Mouse (Mus musculus) kidney, embryonic 16.5 days (tissue): ENCODE measurements around the gene Nell2. TPM values are rescaled to one million over a fixed set of nuclear protein-coding genes. Genes with fewer than 3 reads are reported as not detected.
A peak's percentile ranks its signal among the peaks of the same experiment; 100 is the strongest.

Experiments used
- ATAC-seq: fragments of 200-750 bp; cut with Nextera tagmentation; 2 replicates; pipeline ENCODE4 v1.8.0; 2017; ENCODE audit warnings: moderate TSS enrichment; ENCODE audit not compliant: low FRiP score, low TSS enrichment
- H3K27ac ChIP-seq: fragments of 300-500 bp; sonication (generic); 2 replicates; pipeline ENCODE4 v1.5.1; 2014; ENCODE audit warnings: low read length
- H3K27me3 ChIP-seq: fragments of 300-500 bp; sonication (generic); 2 replicates; pipeline ENCODE4 v1.6.1; 2014; ENCODE audit warnings: low read length, control low read depth, mixed read lengths; ENCODE audit not compliant: insufficient read depth
- H3K36me3 ChIP-seq: fragments of 300-500 bp; sonication (generic); 2 replicates; pipeline ENCODE4 v1.6.1; 2014; ENCODE audit warnings: low read length, control low read depth, mixed read lengths; ENCODE audit not compliant: insufficient read depth
- H3K4me1 ChIP-seq: fragments of 300-500 bp; sonication (generic); 2 replicates; pipeline ENCODE4 v1.6.1; 2014; ENCODE audit warnings: low read length, control low read depth, mixed read lengths; ENCODE audit not compliant: insufficient read depth
- H3K4me2 ChIP-seq: fragments of 300-500 bp; sonication (generic); replicated peaks from 2 replicates; pipeline ENCODE4 v1.6.1; 2014; ENCODE audit warnings: low read depth, low read length
- H3K4me3 ChIP-seq: fragments of 300-500 bp; sonication (generic); 2 replicates; pipeline ENCODE4 v1.5.1; 2014; ENCODE audit warnings: mild to moderate bottlenecking, low read length
- H3K9ac ChIP-seq: fragments of 300-500 bp; sonication (generic); replicated peaks from 2 replicates; pipeline ENCODE4 v1.6.1; 2014; ENCODE audit warnings: low read length
- H3K9me3 ChIP-seq: fragments of 300-500 bp; sonication (generic); 2 replicates; pipeline ENCODE4 v1.6.1; 2016; ENCODE audit warnings: low read length, control low read depth
- WGBS: fragments of 180-500 bp; shearing (Covaris S2); extraction: QIAGEN DNeasy Blood & Tissue Kit; methylation state at CpG from one replicate; pipeline ENCODE4 v1.1.7; 2014; 5-methylcytosine and 5-hydroxymethylcytosine counted together
- polyA plus RNA-seq: library from polyadenylated mRNA; unstranded; fragments of >200 nt; fragmentation: Nextera tagmentation; extraction: Ambion mirVana; gene quantifications from 2 replicates; pipeline ENCODE4 v1.2.1, GENCODE M21; 2015

The Nell2 gene
- polyA plus RNA-seq, 1 experiment from 2014 or later, result 13.6 TPM

DNA sequence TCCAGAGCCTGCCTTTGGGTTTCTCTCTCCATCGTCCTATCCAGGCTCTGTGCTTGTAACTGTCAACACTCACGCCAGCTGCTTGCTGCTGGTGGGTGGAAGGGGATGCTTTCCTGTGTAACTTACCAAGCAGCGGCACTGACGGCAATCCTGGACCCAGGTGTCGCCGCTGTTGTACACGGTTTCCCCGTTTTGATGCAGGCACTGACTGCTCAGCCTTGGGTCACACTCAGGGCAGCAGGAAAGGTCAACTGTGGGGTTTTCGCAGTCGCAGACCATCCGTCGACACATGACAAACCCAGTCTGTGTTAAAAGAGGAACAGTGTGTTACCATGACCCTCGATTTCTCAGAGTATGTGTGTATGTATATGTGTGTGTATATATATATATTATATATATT, 297.2 kb downstream of the Nell2 start:
- H3K36me3 ChIP-seq, result no peaks in the 10 kb centered on the region
- no peaks in the 10 kb centered on the region for H3K27me3 ChIP-seq
- no peak overlapping the region for H3K9ac ChIP-seq
- H3K9me3 ChIP-seq, result no peaks in the 10 kb centered on the region
- no peaks in the 10 kb centered on the region for H3K4me1 ChIP-seq
- no peak for ATAC-seq
- no peak overlapping the region for H3K4me3 ChIP-seq
- no peak overlapping the region for H3K27ac ChIP-seq
- WGBS, result 80% methylated on average over 13 of the region's 13 CpGs
- no peak overlapping the region for H3K4me2 ChIP-seq

DNA sequence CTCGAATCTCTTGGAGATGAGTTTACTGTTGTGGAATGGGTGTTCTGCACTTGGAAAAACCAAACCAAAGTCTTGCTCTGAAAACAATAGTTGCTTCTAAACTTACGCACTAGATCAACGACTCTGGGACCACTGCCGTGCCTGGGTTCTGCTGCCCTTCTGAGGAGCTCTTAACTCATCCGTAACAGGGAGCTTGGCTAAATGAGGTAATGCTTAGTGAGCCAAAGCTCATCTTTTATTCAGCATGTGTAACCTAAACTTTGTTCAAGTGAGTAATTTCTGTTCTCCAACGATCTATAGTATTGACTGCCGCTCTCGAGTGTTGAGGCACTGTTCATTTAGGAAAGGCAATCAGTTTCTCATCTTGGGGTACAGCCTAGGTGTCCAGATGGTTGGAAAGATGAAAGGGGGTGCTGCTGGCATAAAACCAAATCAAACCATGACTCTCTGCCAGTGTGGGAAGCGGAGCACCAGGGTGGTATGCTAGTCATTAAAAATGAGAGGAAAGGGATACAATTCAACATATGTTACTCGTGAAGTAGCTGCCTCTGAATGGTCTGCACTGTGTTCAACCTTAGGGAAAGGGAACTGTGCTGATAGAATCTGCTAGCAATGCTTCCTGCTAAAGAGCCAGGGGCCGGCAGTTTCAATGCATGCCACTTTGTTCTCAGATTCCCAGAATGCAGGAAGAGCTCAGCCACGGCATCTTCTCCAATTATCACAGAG, 311.6 kb downstream of the Nell2 start:
- Histone ChIP-seq H3K4me2 (no peak overlapping the region), H3K27ac (no peak overlapping the region), H3K9me3 (no peaks in the 10 kb centered on the region), H3K9ac (no peak overlapping the region), H3K4me1 (no peaks in the 10 kb centered on the region), H3K36me3 (no peaks in the 10 kb centered on the region), H3K27me3 (no peaks in the 10 kb centered on the region), H3K4me3 (no peak overlapping the region)
- WGBS, result 55% methylated on average over 12 of the region's 12 CpGs
- ATAC-seq, result no peak

DNA sequence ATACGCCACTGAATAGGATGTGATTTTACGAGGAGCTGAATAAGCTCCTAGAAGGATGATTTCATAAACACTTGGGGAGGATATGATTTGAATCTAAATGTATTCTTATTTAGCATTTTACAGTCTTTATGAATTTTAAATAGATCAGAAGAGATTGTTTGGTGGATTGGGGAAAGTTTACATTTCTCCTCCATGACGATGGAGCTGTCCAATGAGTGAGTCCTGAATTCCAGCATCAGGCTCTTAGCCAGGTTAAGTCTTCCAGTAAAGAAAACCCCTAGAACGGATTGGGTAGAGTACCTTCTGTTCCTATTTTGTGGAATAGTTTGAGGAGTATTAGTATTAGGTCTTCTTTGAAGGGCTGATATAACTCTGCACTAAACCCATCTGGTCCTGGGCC, 317.8 kb downstream of the Nell2 start:
- no peaks in the 10 kb centered on the region for H3K9me3 ChIP-seq
- no peak overlapping the region for H3K4me2 ChIP-seq
- no peak for ATAC-seq
- H3K9ac ChIP-seq, result no peak overlapping the region
- no peak overlapping the region for H3K4me3 ChIP-seq
- no peaks in the 10 kb centered on the region for H3K4me1 ChIP-seq
- H3K36me3 ChIP-seq, result no peaks in the 10 kb centered on the region
- no peaks in the 10 kb centered on the region for H3K27me3 ChIP-seq
- H3K27ac ChIP-seq, result no peak overlapping the region
- 85% methylated on average over 4 of the region's 4 CpGs for WGBS

DNA sequence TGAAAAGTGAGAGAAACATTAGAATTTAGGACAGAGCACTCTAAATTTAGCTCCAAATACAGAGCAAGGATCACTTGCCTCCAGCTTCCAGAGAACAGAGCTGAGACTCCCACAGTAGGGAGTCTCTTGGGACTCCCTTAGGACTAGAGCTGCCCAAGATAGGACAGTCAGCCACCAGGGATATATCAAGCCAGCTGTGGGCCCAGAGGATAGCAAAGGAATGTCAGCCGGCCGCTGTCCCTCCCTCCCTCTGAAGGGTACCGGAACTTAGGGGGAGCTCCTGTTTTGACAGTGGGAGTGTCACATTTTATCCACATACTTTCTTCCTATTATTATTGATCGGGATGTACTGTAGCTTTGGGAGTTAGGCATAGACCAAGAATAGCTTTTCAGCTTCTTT, 319.2 kb downstream of the Nell2 start:
- ATAC-seq, result no peak
- H3K36me3 ChIP-seq, result no peaks in the 10 kb centered on the region
- no peak overlapping the region for H3K4me2 ChIP-seq
- no peaks in the 10 kb centered on the region for H3K27me3 ChIP-seq
- H3K27ac ChIP-seq, result no peak overlapping the region
- H3K9me3 ChIP-seq, result no peaks in the 10 kb centered on the region
- H3K9ac ChIP-seq, result no peak overlapping the region
- 64% methylated on average over 4 of the region's 4 CpGs for WGBS
- no peaks in the 10 kb centered on the region for H3K4me1 ChIP-seq
- no peak overlapping the region for H3K4me3 ChIP-seq

DNA sequence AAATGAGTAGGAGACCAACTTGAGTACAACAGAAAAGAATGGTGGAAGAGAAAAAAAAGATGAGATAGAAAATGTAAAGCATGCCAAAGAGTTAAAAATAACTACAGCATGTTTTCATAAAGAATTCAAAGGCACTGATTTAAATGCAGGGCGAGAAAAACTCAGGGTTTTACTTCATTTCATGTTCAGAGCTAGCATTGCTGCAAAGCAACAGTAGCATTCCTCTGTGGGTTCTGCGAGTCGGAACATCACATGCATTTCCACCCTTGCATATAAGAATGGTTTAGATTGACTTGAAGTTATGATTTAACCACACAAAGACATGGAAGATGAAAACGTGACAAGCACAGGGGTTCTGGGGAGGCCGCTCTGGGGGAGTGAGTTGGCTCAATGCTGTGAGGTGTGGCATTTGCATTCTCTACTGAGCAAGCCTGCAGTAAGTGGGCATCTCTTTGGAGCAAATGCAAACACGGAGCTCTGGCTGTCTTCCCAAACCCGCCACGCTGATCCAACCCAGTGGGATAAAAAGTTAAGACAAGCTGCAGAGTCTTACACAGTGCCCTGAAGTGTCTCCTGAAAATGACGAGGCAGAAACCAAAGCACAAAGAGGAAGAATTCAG, 334.6 kb downstream of the Nell2 start:
- ATAC-seq, result no peak
- H3K9me3 ChIP-seq, result no peaks in the 10 kb centered on the region
- no peak overlapping the region for H3K27ac ChIP-seq
- no peaks in the 10 kb centered on the region for H3K36me3 ChIP-seq
- WGBS, result 68% methylated on average over 9 of the region's 9 CpGs
- H3K4me1 ChIP-seq, result no peaks in the 10 kb centered on the region
- no peak overlapping the region for H3K9ac ChIP-seq
- H3K4me2 ChIP-seq, result no peak overlapping the region
- H3K27me3 ChIP-seq, result no peaks in the 10 kb centered on the region
- H3K4me3 ChIP-seq, result no peak overlapping the region

DNA sequence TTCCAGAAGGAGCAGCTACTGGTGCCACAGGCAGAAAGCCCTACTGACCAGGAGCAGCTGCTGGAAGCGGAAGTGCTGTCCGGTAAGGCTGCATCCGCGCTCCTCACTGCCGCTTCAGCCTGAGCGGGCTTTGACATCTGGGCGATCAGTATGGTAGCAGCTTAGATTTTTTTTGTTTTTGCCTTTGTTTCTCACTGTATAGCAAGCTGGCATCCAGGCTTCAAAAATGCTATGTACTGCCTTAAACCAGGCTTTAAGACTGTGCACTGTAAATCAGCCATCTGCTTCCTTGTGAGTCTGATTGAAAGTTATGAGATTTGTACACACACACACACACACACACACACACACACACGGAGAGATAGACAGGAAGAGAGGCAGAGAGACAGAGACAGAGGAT, 335.4 kb downstream of the Nell2 start:
- ATAC-seq, result no peak
- Histone ChIP-seq H3K4me1 (no peaks in the 10 kb centered on the region), H3K36me3 (no peaks in the 10 kb centered on the region), H3K4me3 (no peak overlapping the region), H3K27me3 (no peaks in the 10 kb centered on the region), H3K4me2 (no peak overlapping the region), H3K27ac (no peak overlapping the region), H3K9ac (no peak overlapping the region), H3K9me3 (no peaks in the 10 kb centered on the region)
- 77% methylated on average over 8 of the region's 8 CpGs for WGBS

DNA sequence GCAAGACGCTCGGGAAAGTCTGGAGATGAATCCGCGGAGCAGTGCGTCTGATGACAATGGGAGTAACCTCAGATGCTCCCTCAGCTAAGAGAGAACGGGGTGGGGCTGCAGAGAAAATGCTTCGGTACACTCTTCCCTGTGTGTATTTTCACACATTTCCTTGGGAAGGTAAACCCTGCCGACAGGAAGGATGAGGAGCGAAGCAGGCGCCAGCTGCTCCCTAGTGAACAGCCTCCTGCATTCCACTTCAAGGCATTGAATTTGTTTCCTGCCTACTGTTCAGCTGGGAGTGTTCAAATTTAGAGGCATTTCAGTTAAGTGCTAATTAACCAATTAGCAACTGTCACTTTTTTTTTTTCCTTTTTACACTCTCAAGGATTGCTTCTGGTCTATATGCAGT, 342.1 kb downstream of the Nell2 start:
- Histone ChIP-seq H3K27me3 (no peaks in the 10 kb centered on the region), H3K9me3 (no peaks in the 10 kb centered on the region), H3K4me1 (no peaks in the 10 kb centered on the region), H3K4me3 (no peak overlapping the region), H3K4me2 (no peak overlapping the region), H3K9ac (no peak overlapping the region), H3K27ac (no peak overlapping the region), H3K36me3 (no peaks in the 10 kb centered on the region)
- no peak for ATAC-seq
- WGBS, result 35% methylated on average over 10 of the region's 10 CpGs

DNA sequence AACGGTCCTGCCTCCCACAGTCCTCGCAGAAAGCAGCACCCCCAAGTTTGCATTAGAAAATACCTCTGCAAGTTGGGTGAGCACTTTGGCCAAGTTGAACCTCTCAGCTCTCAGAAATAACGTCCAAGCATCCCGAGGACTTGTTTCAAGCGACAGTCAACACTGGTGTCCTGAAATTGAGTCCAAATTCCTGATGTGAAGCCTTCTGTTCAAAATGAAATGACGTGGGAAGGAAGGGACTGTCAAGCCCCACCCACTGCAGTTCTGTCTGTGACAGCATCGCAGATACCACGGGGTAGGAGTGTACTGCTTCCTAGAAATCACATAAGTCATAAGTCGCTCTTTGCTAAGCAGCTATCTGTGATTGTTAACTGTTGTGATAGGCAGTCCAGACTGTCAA, 342.9 kb downstream of the Nell2 start:
- H3K9me3 ChIP-seq, result no peaks in the 10 kb centered on the region
- H3K4me1 ChIP-seq, result no peaks in the 10 kb centered on the region
- no peak for ATAC-seq
- H3K9ac ChIP-seq, result no peak overlapping the region
- no peaks in the 10 kb centered on the region for H3K27me3 ChIP-seq
- H3K4me3 ChIP-seq, result no peak overlapping the region
- no peaks in the 10 kb centered on the region for H3K36me3 ChIP-seq
- H3K27ac ChIP-seq, result no peak overlapping the region
- 44% methylated on average over 9 of the region's 9 CpGs for WGBS
- no peak overlapping the region for H3K4me2 ChIP-seq

DNA sequence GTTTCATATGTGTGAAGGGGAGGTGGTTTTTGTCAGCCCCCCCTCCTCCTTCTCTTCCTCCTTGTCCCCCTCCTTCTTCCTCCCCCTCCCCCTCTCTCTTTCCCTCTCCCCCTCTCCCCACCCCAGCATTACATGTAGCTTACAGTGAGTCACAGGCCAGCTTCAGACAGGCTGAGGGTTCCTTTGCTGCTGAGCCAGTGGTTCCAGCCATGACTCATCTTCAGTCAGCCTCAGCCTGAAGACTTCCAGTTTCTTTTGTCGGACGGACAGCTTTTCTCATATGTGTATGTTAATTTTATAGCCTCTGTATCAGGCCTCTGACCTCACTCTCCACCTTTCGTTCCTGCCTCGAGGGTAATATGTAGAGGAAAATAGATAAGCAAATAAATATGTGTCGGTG, 344.9 kb downstream of the Nell2 start:
- no peaks in the 10 kb centered on the region for H3K27me3 ChIP-seq
- no peaks in the 10 kb centered on the region for H3K9me3 ChIP-seq
- no peaks in the 10 kb centered on the region for H3K36me3 ChIP-seq
- 52% methylated on average over 5 of the region's 5 CpGs for WGBS
- no peak overlapping the region for H3K9ac ChIP-seq
- H3K4me1 ChIP-seq, result no peaks in the 10 kb centered on the region
- no peak overlapping the region for H3K4me3 ChIP-seq
- no peak overlapping the region for H3K27ac ChIP-seq
- no peak overlapping the region for H3K4me2 ChIP-seq
- no peak for ATAC-seq

DNA sequence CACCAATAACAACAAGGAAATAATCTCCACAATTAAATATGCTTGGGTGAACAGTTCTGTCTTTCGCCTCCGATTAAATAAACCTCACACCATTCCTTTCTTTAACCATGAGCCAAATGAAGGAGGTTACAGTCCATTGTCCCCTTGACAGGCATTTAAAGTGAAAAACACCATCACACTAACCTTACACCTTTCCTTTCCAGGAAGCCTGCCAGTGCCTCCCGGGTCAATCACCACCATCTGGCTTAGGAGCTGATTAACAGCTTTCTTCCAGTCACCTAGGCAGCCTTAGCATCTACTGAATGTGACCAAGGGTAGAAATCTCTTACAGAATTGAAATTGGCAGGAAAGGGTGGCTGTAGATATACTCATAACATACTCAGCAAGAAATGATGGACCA, 371.5 kb downstream of the Nell2 start:
- no peak overlapping the region for H3K9ac ChIP-seq
- H3K9me3 ChIP-seq, result no peaks in the 10 kb centered on the region
- H3K27ac ChIP-seq, result no peak overlapping the region
- no peak overlapping the region for H3K4me2 ChIP-seq
- no peaks in the 10 kb centered on the region for H3K27me3 ChIP-seq
- H3K4me3 ChIP-seq, result no peak overlapping the region
- H3K36me3 ChIP-seq, result no peaks in the 10 kb centered on the region
- 11% methylated on average over 3 of the region's 3 CpGs for WGBS
- peak; percentile 49; the same call in 1 of the 2 replicates for ATAC-seq
- H3K4me1 ChIP-seq, result 0 out of 2 replicates have a peak, but pooled peaks cover 7% of the 10 kb centered on the region
